Mouse (Mus musculus) gastrocnemius, postnatal 25 days (tissue): ENCODE results near the gene Slc41a3. TPM values are rescaled to one million over a fixed set of nuclear protein-coding genes. Genes with fewer than 3 reads are reported as not detected.
A peak's percentile ranks its signal among the peaks of the same experiment; 100 is the strongest.

Source experiments
- DNase-seq: peaks from one replicate; pipeline ENCODE4 v3.0.0; 2022
- microRNA-seq, 2 experiments: library from miRNA; unstranded; fragments of <30 nt; microRNA quantifications; one replicate each; pipeline ENCODE4 v1.2.0; 2021; ENCODE audit warnings: borderline replicate concordance in 2 of 2
- total RNA-seq, 2 experiments: library from RNA; stranded (reverse); gene quantifications; 1 replicate in 1 of 2; 2 replicates in 1 of 2; pipeline ENCODE4 v1.2.3; 2021

Slc41a3 gene
- total RNA-seq, 2 experiments from 2014 or later = 58.4 to 76.2 TPM

GRCm38 (mm10) chr6:90683831-90684532 lies 79.5 kb downstream of the Slc41a3 start:
- DNase-seq = no peak

GRCm38 (mm10) chr6:90686812-90687211 lies 82.3 kb downstream of the Slc41a3 start:
- DNase-seq = no peak

GRCm38 (mm10) chr6:90688003-90688402 lies 83.5 kb downstream of the Slc41a3 start:
- DNase-seq = no peak

- no peak for DNase-seq
Observed at GRCm38 (mm10) chr6:90688742-90689141, 84.2 kb downstream of the Slc41a3 start.

GRCm38 (mm10) chr6:90689500-90689899 lies 85.0 kb downstream of the Slc41a3 start:
- no peak for DNase-seq

GRCm38 (mm10) chr6:90691935-90692334 lies 87.4 kb downstream of the Slc41a3 start:
- no peak for DNase-seq

- no peak for DNase-seq
Observed at GRCm38 (mm10) chr6:90692404-90692803, 87.9 kb downstream of the Slc41a3 start.

DNA sequence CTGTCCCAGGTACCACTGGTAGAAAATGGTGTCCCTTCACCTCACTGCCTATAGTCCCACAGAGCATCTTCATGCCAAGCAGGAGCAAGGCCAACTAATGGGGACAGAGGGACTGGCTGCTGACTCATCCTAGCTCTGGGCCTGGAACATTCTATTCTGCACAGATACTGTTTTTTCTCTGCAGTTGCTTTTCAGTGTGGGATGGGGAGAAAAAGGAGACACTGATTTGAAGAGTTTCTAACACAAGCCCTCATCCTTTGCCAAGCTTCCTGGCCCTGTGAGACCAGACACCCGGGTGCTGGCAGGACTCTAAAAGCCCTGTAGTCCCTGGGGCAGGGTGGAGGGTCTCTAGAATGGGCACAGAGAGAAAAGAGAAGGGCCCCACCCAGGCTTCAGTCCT lies 91.2 kb downstream of the Slc41a3 start:
- peak; percentile 58 for DNase-seq

Small RNA genes lying within 50 kb of the gene (microRNA-seq; reads per million reads assigned to microRNA genes)
- gene Gm24816 = 0 reads per million in 2 experiments

Other genes with a start within 250 kb of the Slc41a3 start
- gene Zxdc, start 235.2 kb upstream of the Slc41a3 start, total RNA-seq = 10 to 100 TPM; 11.3 to 13.8 TPM
- 1 to 10 TPM; 1.0 to 1.1 TPM for gene Cfap100, start 175.9 kb upstream of the Slc41a3 start, total RNA-seq
- gene Klf15, start 142.1 kb upstream of the Slc41a3 start, total RNA-seq = 10 to 100 TPM; 29.8 to 33.3 TPM
- gene Aldh1l1, start 118.3 kb upstream of the Slc41a3 start, total RNA-seq = 1 to 10 TPM; 5.0 to 7.6 TPM